Mouse (Mus musculus) liver, adult 10 weeks (tissue): ENCODE measurements around the gene Bsx. TPM values are rescaled to one million over a fixed set of nuclear protein-coding genes. Genes with fewer than 3 reads are reported as not detected.

Experiments used
- polyA plus RNA-seq: library from polyadenylated mRNA; stranded (reverse); fragments of 350-450 nt; fragmentation: Illumina TruSeq; extraction: RNeasy Lipid Tissue Mini Kit (QIAGEN cat#74804); gene quantifications from one replicate; pipeline ENCODE4 v1.2.3, GENCODE M21; 2014; ENCODE audit warnings: low read depth, low replicate concordance

Bsx gene
- not detected for polyA plus RNA-seq

DNA sequence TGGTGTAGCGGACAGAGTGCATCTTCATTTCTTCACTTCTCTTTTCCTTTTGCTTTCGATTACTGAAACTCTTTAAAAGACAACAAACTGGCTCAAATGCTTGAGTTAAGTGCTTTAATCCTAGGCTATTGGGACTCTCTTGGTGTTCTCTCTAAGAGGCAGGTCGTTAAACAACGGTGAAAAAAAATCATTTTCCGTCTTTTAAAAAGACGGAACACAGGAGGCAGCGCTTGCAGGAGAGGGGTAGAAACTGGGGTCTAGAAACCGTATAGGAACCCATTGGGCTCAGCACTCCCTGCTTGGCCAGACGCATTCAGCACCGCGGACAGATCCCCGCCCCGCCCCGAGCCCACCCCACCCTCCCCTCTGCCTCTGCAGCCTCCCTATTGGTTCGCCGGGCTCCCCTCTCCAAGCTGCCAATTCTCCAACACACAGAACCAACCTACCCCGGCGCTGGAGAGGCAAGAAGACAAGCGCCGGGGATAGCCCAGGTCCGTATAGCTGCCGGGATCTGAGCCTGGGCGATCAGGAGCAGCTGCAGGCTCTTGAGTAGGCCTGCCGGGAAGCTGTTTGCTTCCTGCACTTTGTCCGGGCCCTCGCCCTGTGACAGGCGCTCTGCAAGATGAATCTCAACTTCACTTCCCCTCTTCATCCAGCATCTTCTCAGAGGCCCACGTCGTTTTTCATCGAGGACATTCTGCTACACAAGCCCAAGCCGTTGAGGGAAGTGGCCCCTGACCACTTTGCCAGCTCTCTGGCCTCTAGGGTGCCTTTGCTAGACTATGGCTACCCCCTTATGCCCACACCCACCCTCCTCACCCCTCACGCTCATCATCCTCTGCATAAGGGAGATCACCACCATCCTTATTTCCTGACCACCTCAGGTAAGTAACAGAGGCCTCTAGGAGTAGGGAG, at the start of gene Bsx:
Bsx (plus strand) TSS at position 572 of the 915 bp plus-strand sequence.

Other genes starting within 250 kb of the Bsx start
- gene Gm21915, start 203.5 kb upstream of the Bsx start, polyA plus RNA-seq: not detected
- 2.3 TPM for gene Clmp, start 188.2 kb upstream of the Bsx start, polyA plus RNA-seq
- gene Hspa8, start 73.1 kb upstream of the Bsx start, polyA plus RNA-seq: 1,210 TPM
- not detected for gene Jhy, start 90.0 kb downstream of the Bsx start, polyA plus RNA-seq
- gene Crtam, start 130.5 kb downstream of the Bsx start, polyA plus RNA-seq: not detected